ENCODE assay signal across 8 mouse cellular contexts in genomic region chr15:102405489-102406195, GRCm38 (mm10). TPM values are rescaled to one million over a fixed set of nuclear protein-coding genes. Genes with fewer than 3 reads are reported as not detected.
DNase-seq lines count a peak whose midpoint lies in the region; ATAC-seq and TF ChIP-seq lines count a peak whose summit lies in the region.

Gene Sp1, plus strand, starts transcription at chr15:102406143.

- TF ChIP-seq CTCF in lung, postnatal 0 days (IDR thresholded peaks at IDR 0.05): no peak; the same call in 1 of the 2 replicates

- H3K9me3 ChIP-seq in hindbrain, embryonic 10.5 days: no peaks in the 10 kb centered on the region
- no peaks in the 10 kb centered on the region for H3K9me3 ChIP-seq in lung, postnatal 0 days (ENCODE audit: low read length)

- peak within 1 kb of the TSS; percentile 100 for H3K27ac ChIP-seq in hindbrain, embryonic 10.5 days
- peak within 1 kb of the TSS; percentile 99 for H3K27ac ChIP-seq in lung, postnatal 0 days (ENCODE audit: low read length)

- peak; percentile 100 for DNase-seq in MN1 (ENCODE audit: low spot score)
- peak; percentile 100 for DNase-seq in cerebellum, adult 9-10 months
- DNase-seq in hindbrain, embryonic 10.5 days (ENCODE audit: low spot score): peak; percentile 99
- peak; percentile 100 for DNase-seq in layer of hippocampus, adult 9-11 months
- peak; percentile 100 for DNase-seq in lung, postnatal 0 days (ENCODE audit: low spot score)
- DNase-seq in ovary, postnatal 14 days (ENCODE audit: low spot score): peak; percentile 94
- peak; percentile 99 for DNase-seq in thymus, postnatal 14 days

- ATAC-seq in frontal cortex, adult (ENCODE audit: low TSS enrichment): peak; percentile 91
- peak; percentile 92 for ATAC-seq in lung, postnatal 0 days

- H3K4me1 ChIP-seq in hindbrain, embryonic 10.5 days (replicated peaks): peaks cover 52% of the 10 kb centered on the region
- H3K4me1 ChIP-seq in lung, postnatal 0 days (ENCODE audit: insufficient read depth, low read depth, low read length): peaks cover 18% of the 10 kb centered on the region

- peaks cover 35% of the 10 kb centered on the region for H3K36me3 ChIP-seq in hindbrain, embryonic 10.5 days
- peaks cover 16% of the 10 kb centered on the region; the same call in 1 of the 2 replicates for H3K36me3 ChIP-seq in lung, postnatal 0 days (ENCODE audit: insufficient read depth, low read length)

- under 1% methylated on average over 38 of the region's 38 CpGs for WGBS in hindbrain, embryonic 10.5 days
- under 1% methylated on average over 38 of the region's 38 CpGs for WGBS in lung, postnatal 0 days

- H3K9ac ChIP-seq in lung, postnatal 0 days (replicated peaks; ENCODE audit: low read depth): peak within 1 kb of the TSS; percentile 85

- no peaks in the 10 kb centered on the region for H3K27me3 ChIP-seq in hindbrain, embryonic 10.5 days (ENCODE audit: insufficient read depth, poor library complexity, severe bottlenecking)
- no peaks in the 10 kb centered on the region for H3K27me3 ChIP-seq in lung, postnatal 0 days (replicated peaks; ENCODE audit: insufficient read depth, low read length)

- peak within 1 kb of the TSS; percentile 55 for H3K4me2 ChIP-seq in lung, postnatal 0 days (replicated peaks; ENCODE audit: low read depth, low read length)

- TF ChIP-seq EP300 in lung, postnatal 0 days (IDR thresholded peaks at IDR 0.05): peak; percentile 77; the same call in 1 of the 2 replicates

- peak within 1 kb of the TSS; percentile 93 for H3K4me3 ChIP-seq in hindbrain, embryonic 10.5 days
- H3K4me3 ChIP-seq in lung, postnatal 0 days (ENCODE audit: low read depth, low read length): peak within 1 kb of the TSS; percentile 89

RNA-seq across cellular contexts. Expression of gene Sp1, which starts in this region (rescaled TPM):
- 6.1 and 9.3 TPM in 2 replicates for polyA plus RNA-seq in hindbrain, embryonic 10.5 days (2016; fragmentation: Nextera tagmentation; extraction: Ambion mirVana)
- polyA plus RNA-seq in lung, postnatal 0 days (2015; fragmentation: Nextera tagmentation; extraction: Ambion mirVana): 7.3 and 8.6 TPM in 2 replicates

Comparison
In these comparisons a context has a peak if more than half of its experiments do, and no peak if none do; other contexts are left out.
1. Peak in every context shown above with its lines: DNase-seq, ATAC-seq, H3K4me3 ChIP-seq and H3K27ac ChIP-seq.